Mouse (Mus musculus) heart, embryonic 14.5 days (tissue): ENCODE data around the gene Wdtc1. TPM values are rescaled to one million over a fixed set of nuclear protein-coding genes. Genes with fewer than 3 reads are reported as not detected.
A peak's percentile ranks its signal among the peaks of the same experiment; 100 is the strongest.

ENCODE experiments used
- ATAC-seq: fragments of 200-750 bp; cut with Nextera tagmentation; 2 replicates; pipeline ENCODE4 v1.8.0; 2017; ENCODE audit warnings: low read depth, moderate TSS enrichment; ENCODE audit not compliant: insufficient number of reproducible peaks, insufficient read depth, low FRiP score
- H3K27ac ChIP-seq, 2 experiments: fragments of 200-500 bp in 1 of 2; fragments of 300-500 bp in 1 of 2; sonication (generic) in 1 of 2; replicated peaks in 1 of 2; 2 replicates each; pipeline ENCODE4 v1.5.1; 2012 to 2014; ENCODE audit warnings: low read depth in 2 of 2, low read length in 2 of 2, control low read depth in 1 of 2, mild to moderate bottlenecking in 1 of 2, mixed read lengths in 1 of 2; ENCODE audit not compliant: control insufficient read depth in 1 of 2, insufficient read depth in 1 of 2
- H3K27me3 ChIP-seq: fragments of 300-500 bp; sonication (generic); 2 replicates; pipeline ENCODE4 v1.6.1; 2014; ENCODE audit warnings: mild to moderate bottlenecking, low read length, control low read depth; ENCODE audit not compliant: control insufficient read depth, insufficient read depth
- H3K36me3 ChIP-seq: fragments of 300-500 bp; sonication (generic); 2 replicates; pipeline ENCODE4 v1.6.1; 2014; ENCODE audit warnings: mild to moderate bottlenecking, control low read depth, low read length, mixed read lengths; ENCODE audit not compliant: control insufficient read depth, insufficient read depth
- H3K4me1 ChIP-seq, 2 experiments: fragments of 200-500 bp in 1 of 2; fragments of 300-500 bp in 1 of 2; sonication (generic) in 1 of 2; 2 replicates each; pipeline ENCODE4 v1.6.1; 2012 to 2014; ENCODE audit warnings: low read length in 2 of 2, control low read depth in 1 of 2, mixed read lengths in 1 of 2; ENCODE audit not compliant: control insufficient read depth in 2 of 2, insufficient read depth in 2 of 2
- H3K4me2 ChIP-seq: fragments of 300-500 bp; sonication (generic); 2 replicates; pipeline ENCODE4 v1.6.1; 2014; ENCODE audit warnings: mild to moderate bottlenecking, low read length
- H3K4me3 ChIP-seq, 2 experiments: fragments of 200-500 bp in 1 of 2; fragments of 300-500 bp in 1 of 2; sonication (generic) in 1 of 2; 2 replicates each; pipeline ENCODE4 v1.5.1; 2012 to 2014; ENCODE audit warnings: low read length in 2 of 2, mild to moderate bottlenecking in 2 of 2, control low read depth in 1 of 2, low read depth in 1 of 2, moderate library complexity in 1 of 2; ENCODE audit not compliant: control insufficient read depth in 1 of 2, insufficient read depth in 1 of 2
- H3K9ac ChIP-seq: fragments of 300-500 bp; sonication (generic); 2 replicates; pipeline ENCODE4 v1.6.1; 2014; ENCODE audit warnings: mild to moderate bottlenecking, low read length
- H3K9me3 ChIP-seq: fragments of 300-500 bp; sonication (generic); 2 replicates; pipeline ENCODE4 v1.6.1; 2016; ENCODE audit warnings: low read length, control low read depth; ENCODE audit not compliant: control insufficient read depth
- WGBS: fragments of 180-500 bp; shearing (Covaris S2); extraction: QIAGEN DNeasy Blood & Tissue Kit; methylation state at CpG from one replicate; pipeline ENCODE4 v1.1.7; 2014; 5-methylcytosine and 5-hydroxymethylcytosine counted together
- polyA plus RNA-seq: library from polyadenylated mRNA; unstranded; fragments of >200 nt; fragmentation: Nextera tagmentation; extraction: Ambion mirVana; gene quantifications from 2 replicates; pipeline ENCODE4 v1.2.1, GENCODE M21; 2014

The Wdtc1 gene
- polyA plus RNA-seq, 1 experiment from 2014 or later, result 17.3 TPM

DNA sequence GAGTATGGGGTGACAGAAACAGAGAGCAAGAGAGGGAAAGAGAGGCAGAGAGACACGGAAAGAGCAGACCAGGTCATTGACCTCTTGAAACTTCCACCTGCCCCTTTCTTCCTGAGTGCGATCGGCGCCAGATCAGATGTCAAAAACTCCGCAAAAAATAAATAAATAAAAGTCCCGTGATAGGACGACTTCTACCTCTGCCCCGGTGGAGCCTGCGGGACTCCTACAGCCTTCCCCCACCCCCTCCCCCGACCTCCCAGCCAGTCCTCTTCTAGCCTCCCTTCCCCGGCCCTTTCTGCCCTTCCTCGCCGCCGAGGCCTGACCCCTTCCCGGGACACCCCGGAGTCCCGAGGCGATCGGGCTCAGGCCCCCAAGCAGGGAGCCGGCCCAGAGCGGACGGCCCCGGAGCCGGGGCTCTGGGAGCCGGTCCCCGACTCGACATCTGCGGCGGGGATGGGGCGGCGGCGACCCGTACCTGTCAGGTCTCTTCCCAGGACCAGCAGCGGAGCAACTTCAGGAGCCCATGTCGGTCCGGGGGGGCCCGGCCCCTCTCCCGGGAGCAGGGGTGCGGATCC lies 14.7 kb downstream of the Wdtc1 start:
- H3K9ac ChIP-seq, result peak overlapping the region; percentile 93
- WGBS, result under 1% methylated on average over 34 of the region's 39 CpGs
- H3K4me3 ChIP-seq, result peak overlapping the region; percentile 56 to 95
- no peaks in the 10 kb centered on the region for H3K9me3 ChIP-seq
- ATAC-seq, result peak; percentile 14; the same call in 1 of the 2 replicates
- peak overlapping the region; percentile 89 for H3K4me2 ChIP-seq
- peaks cover 2 to 7% of the 10 kb centered on the region in 2 experiments; a peak in 2 of 4 replicates for H3K4me1 ChIP-seq
- H3K27me3 ChIP-seq, result no peaks in the 10 kb centered on the region
- H3K27ac ChIP-seq, result peak overlapping the region; percentile 21 to 72; a peak in 2 of 4 replicates
- no peaks in the 10 kb centered on the region for H3K36me3 ChIP-seq

DNA sequence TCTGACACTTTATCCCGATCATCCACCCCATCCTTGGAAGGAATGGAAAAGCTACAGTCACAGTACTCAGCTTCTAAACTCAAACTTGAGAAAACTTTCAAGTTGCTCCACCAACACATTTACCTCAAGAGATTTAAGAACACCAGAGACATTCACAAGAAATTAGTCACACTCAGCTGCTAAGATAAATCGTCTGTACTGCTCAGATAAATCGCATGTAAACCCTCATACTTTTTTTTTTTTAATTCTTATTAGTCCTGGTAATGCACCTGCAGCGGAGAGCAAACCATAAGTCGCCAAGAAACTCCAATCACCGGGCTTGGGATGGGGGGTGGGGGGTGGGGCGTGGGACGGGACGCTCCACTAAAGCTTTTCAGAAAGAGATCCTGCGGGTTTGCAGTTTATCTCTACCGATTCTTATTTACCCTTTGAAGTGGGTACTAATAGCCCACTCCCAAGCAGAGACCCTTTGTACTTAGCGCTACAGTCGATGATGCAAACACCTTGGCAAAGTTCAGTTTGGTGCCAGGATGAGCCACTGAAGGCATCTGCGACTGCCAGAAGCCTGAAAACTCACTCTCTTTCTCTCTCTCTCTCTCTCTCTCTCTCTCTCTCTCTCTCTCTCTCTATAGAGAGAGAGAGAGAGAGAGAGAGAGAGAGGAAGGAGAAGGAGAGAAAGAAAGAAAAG lies 15.3 kb downstream of the Wdtc1 start:
- Histone ChIP-seq H3K4me2 (peak overlapping the region; percentile 89), H3K27me3 (no peaks in the 10 kb centered on the region), H3K36me3 (no peaks in the 10 kb centered on the region), H3K9me3 (no peaks in the 10 kb centered on the region), H3K9ac (peak overlapping the region; percentile 93), H3K4me1 (peaks cover 2 to 7% of the 10 kb centered on the region in 2 experiments; a peak in 2 of 4 replicates), H3K27ac (no peak overlapping the region), H3K4me3 (peak overlapping the region; percentile 56 to 95)
- ATAC-seq, result no peak
- 13% methylated on average over 14 of the region's 14 CpGs for WGBS

DNA sequence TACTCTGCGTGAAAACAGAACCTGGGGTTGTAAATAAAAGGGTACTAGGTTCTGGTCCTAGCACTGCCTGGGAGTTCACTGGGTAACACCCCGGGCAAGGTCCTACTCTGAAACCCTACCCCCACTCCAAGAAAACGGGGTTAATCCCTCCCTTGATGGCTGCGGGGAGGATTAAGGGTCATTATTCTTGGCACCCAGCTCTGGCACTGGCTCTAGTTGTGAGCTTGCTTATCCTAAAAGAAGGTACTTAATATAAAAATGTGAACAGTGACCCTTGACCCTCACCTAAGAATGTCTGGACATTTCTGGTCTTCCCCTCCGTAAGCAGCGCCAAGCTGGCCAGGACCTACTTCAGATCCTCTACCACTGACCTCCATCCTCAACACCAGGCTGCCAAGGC lies 20.0 kb downstream of the Wdtc1 start:
- peaks cover 0 to 7% of the 10 kb centered on the region in 2 experiments; a peak in 1 of 4 replicates for H3K4me1 ChIP-seq
- no peak overlapping the region for H3K9ac ChIP-seq
- WGBS, result 74% methylated on average over 6 of the region's 6 CpGs
- no peaks in the 10 kb centered on the region for H3K27me3 ChIP-seq
- no peak overlapping the region for H3K4me2 ChIP-seq
- H3K4me3 ChIP-seq, result no peak overlapping the region
- no peak overlapping the region for H3K27ac ChIP-seq
- ATAC-seq, result no peak
- H3K9me3 ChIP-seq, result no peaks in the 10 kb centered on the region
- no peaks in the 10 kb centered on the region for H3K36me3 ChIP-seq

DNA sequence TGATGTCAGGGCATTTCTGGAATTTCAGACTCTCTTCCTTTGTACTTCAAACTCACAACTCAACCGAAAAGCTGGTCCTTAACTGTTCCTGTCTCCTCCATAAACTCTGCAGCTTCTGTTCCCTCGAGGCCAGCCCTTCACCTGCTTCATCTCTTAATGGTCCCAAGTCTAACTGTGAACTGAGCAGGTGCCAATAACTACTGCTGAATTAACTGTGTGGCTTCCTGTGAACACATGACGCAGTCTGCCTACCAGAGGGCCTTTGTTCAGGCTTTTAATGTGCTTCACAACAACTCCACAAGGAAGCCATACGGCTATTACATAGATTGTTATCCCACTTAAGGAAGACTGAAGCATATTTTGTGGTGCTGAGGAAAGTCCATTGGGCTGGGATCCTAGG lies 23.0 kb downstream of the Wdtc1 start:
- ATAC-seq, result no peak
- Histone ChIP-seq H3K4me2 (no peak overlapping the region), H3K9ac (no peak overlapping the region), H3K4me1 (peaks cover 0 to 5% of the 10 kb centered on the region in 2 experiments; a peak in 2 of 4 replicates), H3K4me3 (no peak overlapping the region), H3K9me3 (no peaks in the 10 kb centered on the region), H3K27ac (no peak overlapping the region), H3K27me3 (no peaks in the 10 kb centered on the region), H3K36me3 (no peaks in the 10 kb centered on the region)
- WGBS, result 82% methylated on average over 4 of the region's 4 CpGs

DNA sequence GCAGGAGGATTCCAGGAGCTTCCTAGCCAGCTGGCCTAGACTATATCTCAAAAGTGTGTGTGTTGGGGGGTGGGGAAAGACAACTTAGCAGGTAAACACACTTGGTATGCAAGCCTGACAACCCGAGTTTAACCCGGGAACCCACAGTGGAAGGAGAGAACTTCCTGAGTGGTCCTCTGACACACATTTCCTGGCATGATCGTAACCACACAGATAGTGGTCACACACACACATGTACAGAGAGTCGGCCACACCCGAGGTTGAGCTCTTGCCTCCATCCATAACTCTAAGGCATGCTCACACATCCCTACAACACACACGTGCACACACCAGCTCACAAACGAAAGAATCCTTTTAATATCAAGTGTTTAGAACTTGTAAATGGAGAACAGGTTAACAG lies 25.2 kb downstream of the Wdtc1 start:
- no peak for ATAC-seq
- no peak overlapping the region for H3K27ac ChIP-seq
- H3K27me3 ChIP-seq, result no peaks in the 10 kb centered on the region
- peaks cover 0 to 5% of the 10 kb centered on the region in 2 experiments; a peak in 2 of 4 replicates for H3K4me1 ChIP-seq
- H3K36me3 ChIP-seq, result peaks cover 4% of the 10 kb centered on the region; the same call in 1 of the 2 replicates
- no peak overlapping the region for H3K4me3 ChIP-seq
- H3K9me3 ChIP-seq, result no peaks in the 10 kb centered on the region
- 53% methylated on average over 7 of the region's 7 CpGs for whole genome bisulfite sequencing
- H3K9ac ChIP-seq, result no peak overlapping the region
- no peak overlapping the region for H3K4me2 ChIP-seq

DNA sequence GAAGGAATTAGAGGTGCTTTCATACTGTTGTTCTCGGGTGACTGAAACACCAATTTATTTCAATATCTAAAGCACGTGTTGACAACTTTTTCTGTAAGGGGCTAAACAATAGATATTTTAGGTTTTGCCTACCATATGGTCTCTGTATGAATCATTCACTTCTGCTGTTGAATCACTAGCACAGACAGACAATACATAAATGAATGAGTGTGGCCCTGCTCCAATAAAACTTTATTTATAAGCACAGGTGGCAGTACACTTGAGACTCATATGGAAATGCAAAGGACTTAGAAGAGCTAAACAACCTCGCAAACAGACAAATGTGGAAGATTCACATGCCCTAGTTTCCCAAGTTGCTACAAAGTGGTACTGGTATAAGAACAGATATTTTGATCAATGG lies 33.6 kb downstream of the Wdtc1 start:
- H3K36me3 ChIP-seq, result peaks cover 27% of the 10 kb centered on the region; the same call in 1 of the 2 replicates
- H3K4me2 ChIP-seq, result no peak overlapping the region
- no peaks in the 10 kb centered on the region for H3K27me3 ChIP-seq
- no peak overlapping the region for H3K9ac ChIP-seq
- ATAC-seq, result no peak
- H3K9me3 ChIP-seq, result no peaks in the 10 kb centered on the region
- H3K27ac ChIP-seq, result no peak overlapping the region
- H3K4me1 ChIP-seq, result no peaks in the 10 kb centered on the region
- no peak overlapping the region for H3K4me3 ChIP-seq
- WGBS, result 85% methylated on average over 3 of the region's 3 CpGs

DNA sequence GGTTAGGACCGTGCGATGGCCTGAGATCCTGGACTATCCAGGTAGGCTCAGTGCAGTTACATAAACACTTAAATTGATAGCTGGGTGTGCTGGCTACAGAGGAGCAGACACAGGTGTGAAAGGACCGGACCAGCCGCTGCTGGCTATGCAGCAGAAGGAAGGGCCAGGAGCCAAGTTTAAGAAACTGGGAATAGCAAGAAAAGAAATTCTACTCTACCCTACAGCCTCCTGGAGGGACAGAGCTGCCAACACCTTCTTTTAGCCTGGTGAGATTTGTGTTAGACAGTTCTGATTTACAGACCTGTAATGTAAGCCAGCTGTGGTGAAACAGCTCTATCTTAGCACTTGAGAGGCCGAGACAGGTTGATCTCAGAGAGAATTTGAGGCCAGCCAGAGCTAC lies 37.3 kb downstream of the Wdtc1 start:
- Histone ChIP-seq H3K27ac (no peak overlapping the region), H3K9ac (no peak overlapping the region), H3K4me2 (no peak overlapping the region), H3K36me3 (peaks cover 18% of the 10 kb centered on the region; the same call in 1 of the 2 replicates), H3K4me1 (no peaks in the 10 kb centered on the region), H3K9me3 (no peaks in the 10 kb centered on the region), H3K4me3 (no peak overlapping the region), H3K27me3 (no peaks in the 10 kb centered on the region)
- WGBS, result 81% methylated on average over 5 of the region's 5 CpGs
- ATAC-seq, result no peak
